Mouse (Mus musculus) urinary bladder, postnatal 10 days (tissue): ENCODE data around the gene Ccdc171.

Experiments used
- DNase-seq: peaks from one replicate; pipeline ENCODE4 v3.0.0; 2022; ENCODE audit warnings: low spot score

Gene Ccdc171

DNA sequence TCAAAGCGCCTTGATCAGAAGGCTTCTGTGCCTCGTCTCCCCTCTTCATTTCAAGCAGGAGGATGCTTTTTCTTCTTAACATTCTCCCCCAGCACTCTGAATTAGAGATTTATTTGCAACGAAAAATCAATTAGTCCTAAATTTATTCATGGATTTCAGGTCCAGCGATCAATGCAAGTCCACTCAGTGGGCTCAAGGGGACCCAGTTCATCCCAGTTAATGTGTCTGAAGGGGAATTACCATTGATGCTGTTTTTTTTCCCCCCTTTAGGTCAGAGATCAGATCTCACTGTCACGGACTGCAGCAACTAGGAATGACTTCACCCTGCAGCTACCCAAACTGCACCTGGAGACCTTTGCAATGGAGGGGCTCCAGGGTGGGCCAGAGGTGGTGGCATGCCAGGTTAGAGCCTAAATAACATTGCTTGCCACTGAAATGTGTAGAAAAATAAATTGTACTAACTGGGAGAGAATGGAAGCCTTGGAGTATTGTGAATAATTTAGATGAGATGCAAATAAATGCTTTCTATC is 269.6 kb downstream of the Ccdc171 start:
- DNase-seq: no peak

DNA sequence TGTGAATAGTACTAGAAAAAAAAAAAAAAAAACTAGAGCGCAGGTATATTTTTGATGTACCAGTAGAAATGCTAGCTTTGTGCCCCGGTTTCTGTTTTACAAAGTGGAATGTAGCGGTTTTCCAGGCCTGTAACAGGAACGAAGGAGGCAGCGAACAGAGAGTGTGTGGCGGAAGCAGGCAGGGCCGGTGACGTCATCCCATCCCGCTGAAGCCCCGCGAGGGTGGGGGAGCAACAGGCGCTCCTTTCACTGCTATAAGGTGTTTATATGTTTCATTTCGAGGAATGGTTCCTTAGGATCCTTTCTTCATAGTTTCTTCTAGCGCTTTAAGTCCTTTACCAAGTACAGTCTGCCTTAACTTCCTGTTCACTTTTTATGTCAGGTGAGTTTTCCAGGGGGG is 272.6 kb downstream of the Ccdc171 start:
- DNase-seq: no peak

DNA sequence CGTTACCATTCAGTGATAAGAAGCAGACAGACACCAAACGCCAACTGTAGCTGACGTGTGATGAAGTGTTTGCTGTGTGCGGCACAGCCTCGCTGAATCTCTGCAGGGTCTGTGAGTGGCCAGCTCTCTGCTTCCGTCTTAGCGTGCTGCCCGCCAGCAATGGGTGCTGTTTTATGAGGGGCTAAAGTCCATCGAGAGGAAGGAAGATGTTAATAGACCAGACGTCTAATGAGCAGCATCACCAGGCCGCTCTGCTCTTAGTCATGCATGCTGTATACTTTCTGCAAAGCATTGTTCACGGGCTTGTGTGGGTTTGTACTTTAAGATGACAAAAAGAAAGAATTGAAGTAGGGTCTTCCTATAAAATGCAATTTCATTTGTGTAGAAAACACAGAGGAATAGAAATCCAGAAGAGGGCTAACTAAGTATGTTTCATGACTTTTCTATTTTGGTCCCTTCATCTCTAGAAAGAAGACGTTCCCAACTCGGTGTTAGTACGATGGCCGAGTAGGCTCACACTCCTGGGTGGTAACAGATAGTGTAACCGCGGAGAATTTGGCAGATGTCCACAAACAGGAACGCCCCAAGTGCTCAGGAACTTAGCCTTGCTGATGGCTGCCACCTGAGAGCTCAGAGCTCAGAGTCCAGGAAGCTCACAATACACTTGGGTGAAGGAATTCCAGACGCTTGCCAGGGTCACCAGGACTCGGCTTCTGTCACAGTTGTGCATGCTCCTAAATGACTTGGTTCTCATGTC is 273.5 kb downstream of the Ccdc171 start:
- DNase-seq: no peak

DNA sequence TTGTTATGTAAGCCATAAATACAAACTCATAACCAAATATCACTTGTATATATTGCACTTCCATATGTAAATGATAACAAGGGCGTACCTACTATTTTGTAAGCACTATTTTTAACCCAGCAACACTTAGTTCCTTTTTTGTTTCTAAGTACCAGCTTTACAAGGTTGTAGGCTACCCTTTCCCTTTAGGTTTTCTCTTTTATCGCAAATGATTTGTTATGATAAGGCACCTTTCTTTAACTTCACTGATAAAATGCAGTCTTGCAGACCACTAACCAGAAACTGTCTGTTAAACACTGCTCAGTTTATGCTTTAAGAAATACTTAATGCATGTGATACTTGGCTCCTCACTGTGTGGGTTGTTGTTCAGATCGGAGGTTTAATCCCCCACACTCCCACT is 275.1 kb downstream of the Ccdc171 start:
- DNase-seq: no peak

DNA sequence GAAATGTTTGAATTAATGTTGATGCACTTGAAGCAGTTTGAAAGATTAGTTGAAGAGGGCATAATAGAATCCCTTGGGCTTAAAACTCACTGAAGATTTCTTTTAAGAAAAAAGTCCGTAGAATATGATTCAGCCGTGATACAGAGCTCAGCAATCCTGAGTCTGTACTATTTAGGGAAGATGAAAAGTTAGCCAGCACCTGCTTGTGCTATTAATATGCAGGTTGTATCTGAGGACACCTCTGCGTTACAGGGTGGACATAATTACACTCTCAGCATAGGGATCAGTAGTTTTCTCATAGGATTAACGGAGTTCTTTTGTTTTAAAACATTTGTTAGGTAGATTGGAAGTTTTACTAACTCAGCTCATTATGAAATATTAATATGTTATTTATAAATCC is 291.6 kb downstream of the Ccdc171 start:
- DNase-seq: no peak

DNA sequence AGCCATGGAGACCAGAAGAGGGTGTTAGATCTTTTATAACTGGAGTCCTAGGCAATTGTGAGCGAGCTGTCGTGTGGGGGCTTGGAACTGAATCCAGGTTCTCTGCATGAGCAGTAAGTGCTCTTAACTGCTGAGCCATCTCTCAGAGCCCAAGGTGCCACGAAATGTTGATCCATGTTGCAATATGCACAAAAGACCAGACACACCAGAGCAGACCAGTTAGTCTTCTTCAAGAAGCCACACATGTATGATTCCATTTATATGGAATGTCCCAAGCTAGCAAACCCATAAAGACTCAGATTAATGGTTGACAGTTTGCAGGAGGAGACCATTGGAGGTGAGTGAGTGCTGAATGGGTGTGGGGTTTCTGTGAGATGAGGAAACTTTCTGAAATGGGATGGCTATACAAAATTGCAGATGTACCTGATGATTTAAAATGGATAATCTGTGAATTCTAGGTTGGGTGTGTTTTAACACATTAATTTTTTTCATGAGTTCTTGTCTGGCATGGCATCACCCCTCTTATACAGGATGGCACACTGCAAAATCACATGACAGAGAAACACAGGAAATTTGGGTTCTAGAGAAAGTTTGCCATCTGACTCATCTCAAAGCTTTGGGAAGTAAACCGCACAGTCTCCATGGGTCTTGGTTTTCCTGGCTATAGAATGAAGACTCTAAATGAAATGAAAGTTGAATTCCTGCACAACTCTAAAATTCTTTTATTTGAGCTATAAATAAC is 304.5 kb downstream of the Ccdc171 start:
- DNase-seq: no peak

DNA sequence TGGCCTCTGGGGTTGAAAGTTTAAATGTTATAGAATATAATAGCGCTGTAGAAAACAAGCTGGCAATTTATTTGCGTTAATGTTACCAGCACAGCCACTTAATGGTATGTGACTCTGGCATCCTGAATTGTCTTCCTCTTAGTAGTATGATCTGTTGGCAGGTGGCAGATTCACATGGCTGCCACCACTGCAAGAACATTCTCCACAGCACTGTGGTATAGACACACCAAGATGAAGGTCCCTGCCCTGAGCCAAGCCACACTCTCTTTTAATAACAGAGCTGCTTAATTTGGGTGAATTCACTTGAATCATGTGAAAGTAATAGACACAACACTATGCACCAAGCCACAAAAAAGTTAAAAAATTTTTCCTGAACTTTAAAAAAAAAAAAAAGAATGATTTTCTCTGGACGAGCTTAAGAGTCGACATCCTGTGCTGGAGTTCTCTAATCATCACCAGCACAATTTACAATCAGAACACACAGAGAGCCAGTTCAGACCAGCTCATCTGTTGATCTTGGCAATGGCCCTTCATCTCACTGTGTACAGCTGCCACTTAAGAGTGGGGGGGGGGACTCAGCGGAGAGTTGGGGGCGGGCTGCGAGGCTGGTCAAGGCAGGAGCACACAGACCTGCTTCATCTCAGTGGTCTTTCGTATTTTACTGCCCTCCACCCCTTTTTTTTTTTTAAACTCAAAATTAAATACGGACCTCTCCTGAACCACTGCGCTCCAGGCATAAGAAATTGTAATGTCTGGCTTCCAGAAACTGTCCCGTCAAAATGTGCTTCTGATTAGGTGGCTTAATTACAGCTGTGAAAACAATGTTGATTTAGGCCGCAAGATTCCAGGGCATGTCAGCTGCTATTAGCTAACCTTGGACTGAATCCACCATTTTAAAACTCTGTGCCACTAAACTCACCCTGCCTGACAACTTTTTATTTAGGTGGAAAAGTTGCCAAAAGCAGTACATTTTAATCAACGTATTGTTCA is 305.8 kb downstream of the Ccdc171 start:
- no peak for DNase-seq

DNA sequence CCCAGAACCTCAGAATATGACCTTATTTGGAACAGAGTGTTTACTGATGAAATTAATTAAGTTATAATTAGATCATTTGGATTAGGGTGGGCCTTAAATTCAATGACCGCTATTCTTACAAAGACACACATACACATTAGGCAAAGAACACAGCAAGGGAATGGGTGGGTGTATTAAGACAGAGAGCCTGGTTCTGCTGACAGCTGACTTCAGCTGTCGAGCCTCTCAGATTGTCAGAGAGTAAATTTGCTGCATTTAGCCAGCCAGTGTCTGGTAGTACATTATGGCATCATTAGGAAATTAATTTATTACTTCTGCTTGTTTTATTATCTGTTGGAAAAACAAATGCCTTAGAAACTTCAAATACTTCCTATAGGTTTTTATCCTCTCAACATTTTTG is 313.7 kb downstream of the Ccdc171 start:
- no peak for DNase-seq

DNA sequence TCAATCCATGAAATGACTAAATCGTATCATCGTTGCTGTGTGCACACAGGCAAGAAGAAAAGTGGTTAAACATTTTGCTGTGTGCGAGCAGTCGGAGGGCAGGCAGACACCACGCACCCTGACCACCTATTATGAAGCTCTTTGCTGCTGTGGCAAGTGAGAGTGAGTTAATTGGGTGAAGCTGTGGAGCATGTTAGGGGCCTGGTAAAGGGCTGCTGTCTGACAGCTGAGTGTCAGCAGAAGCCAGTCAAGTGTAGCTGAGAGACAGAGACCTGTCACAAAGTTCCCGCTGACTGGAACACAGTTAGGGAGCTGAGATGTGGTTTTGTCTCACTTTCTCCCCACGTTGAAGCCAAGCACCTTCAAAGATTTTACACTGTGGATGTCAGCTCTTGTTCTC is 321.0 kb downstream of the Ccdc171 start:
- DNase-seq: no peak

DNA sequence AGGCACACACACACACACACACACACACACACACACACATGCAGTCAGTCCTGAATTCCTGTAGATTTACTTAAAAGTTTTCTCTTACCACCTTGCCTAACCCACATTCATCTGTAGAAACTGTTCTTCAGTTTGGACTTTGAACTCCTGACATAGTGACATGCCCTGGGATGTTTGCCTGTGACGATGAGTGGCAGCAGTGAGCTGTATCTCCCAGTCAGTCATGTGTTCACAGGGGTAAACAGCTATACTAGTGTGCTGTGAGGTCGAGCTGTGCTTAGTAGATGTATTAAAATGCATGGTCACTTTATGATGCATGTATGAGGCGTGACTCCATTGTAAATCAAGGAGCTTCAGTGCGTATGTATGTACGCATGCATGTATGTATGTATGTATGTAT is 328.5 kb downstream of the Ccdc171 start:
- DNase-seq: no peak

DNA sequence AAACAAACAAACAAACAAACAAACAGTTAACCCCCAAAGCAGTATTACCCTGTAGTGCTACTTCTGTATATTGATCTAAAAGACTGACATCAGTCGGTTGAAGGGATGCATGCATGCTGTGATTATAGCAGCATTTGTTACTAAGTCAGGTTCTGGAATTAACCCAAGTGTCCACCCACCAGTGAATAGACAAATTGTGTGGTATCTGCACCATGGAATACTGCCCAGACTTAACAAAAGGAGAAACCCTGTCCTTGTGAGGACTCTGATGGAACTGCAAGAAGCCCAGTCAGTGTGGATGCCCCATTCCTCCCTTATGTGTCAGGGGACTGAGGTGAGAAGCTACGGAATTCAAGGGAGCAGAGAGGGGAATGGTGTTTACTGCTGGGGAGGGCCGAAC is 336.4 kb downstream of the Ccdc171 start:
- DNase-seq: no peak

DNA sequence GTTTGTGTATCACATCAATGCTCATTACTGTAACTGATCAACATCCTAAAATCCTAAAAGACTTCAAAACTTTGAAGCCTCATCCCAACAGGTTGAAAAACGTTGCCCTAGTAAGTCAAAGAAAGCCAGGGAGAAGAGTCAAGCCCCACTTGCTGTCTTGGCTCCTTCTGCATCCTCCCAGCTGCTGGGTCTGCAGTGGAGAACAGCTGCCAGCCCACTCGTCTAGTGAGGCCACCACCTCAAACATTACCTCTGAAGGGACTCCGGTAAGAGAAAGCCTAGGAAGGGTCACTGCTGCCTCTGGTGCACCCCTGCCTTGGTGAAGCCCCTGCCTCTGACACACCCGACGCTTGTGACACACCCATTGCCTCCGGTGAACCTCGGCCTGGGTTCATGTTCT is 336.9 kb downstream of the Ccdc171 start:
- DNase-seq: no peak

DNA sequence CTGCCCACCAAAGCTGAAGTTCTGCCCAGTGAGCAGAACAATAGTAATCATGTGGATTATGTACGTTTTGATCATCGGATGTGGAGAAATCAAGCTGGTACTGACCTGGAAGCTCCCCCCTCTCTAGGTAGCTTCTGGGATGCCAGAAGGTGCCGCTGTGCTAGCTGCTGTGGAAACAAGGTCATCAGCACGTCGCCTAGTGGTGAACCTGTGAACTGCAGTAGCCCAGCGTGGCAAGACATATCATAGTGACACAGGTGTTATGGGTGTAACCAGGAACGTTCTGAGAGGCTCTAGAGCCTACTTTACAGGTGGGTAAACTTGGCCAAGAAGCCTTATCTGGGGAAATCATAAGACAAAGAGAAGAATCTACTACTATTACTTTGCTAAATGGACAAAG is 351.3 kb downstream of the Ccdc171 start:
- no peak for DNase-seq

DNA sequence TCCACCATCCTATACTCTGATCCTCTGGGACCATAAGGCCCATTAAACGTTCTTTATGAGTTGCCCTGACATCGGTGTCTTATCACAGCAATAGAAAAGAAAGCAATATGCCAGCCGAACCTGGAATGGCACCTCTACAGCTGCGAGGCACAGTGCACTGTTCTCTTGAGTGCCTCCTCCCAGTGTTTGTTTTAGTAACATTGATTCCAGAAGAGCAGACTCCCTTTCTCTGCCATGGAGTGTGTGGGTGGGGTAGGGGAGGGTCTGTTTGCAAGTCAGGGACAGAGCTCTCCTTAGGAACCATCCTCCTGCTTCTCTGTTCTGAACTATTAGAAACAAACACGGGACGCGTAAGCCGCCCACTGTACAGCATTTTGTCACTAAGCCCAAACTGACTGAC is 352.9 kb downstream of the Ccdc171 start:
- DNase-seq: no peak

DNA sequence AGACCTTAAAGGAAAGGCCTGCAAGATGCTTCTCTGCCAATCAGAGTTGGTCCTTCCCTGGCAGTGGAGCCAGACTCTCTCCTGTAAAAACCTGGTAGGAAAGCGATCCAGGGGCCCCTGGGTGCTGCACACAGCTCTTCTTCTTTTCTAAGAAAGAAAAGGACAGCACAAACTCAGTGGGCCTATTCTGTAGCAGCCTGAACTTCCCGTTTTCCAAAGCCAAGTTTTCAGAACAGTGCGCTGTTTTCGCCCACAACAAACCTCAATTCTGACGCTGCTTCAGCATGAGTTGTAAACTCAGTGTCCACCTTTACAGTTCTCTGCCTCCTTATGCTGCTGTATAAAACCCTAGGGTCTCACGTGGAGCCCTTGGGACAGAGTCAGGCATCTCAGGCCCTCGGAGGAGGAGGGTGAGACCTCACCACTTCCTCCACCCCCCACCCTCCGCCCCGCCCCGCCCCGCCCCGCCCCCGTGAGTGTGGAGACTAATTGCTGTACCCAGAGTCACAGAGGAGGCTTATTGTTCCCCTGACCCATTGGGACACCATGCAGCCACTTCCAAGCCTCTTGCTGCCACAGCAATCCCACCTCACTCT is 363.2 kb downstream of the Ccdc171 start:
- no peak for DNase-seq

DNA sequence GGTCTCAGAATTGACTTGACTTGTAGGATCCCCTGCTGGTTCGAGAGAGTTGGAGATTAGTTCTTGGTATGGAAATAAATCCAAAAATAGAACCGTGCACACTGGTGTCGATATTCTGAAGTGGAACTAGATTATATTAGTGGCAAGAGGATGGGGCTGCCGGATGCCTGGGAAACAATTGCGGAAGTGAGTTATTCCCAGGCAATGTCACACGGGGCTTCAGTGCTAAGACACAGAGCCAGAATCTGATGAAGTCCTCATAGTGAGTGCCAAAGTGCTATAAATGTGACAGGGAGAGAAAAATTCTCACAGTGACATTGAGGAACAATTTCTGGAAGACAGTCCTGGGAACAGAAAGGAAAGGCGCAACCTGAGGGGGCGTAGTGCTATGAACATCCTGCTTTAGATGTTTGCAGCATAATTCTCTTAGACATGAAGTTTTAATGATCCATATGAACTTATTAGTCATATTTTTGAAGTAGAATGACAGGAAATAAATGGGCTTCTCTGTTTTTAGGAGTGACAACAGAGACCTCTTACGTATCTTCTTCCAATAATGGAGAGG is 376.8 kb downstream of the Ccdc171 start:
- DNase-seq: no peak
